Mouse (Mus musculus) midbrain, embryonic 12.5 days (tissue): ENCODE data around the gene Prpf31. TPM values are rescaled to one million over a fixed set of nuclear protein-coding genes. Genes with fewer than 3 reads are reported as not detected.

ENCODE experiments used
- ATAC-seq: fragments of 200-750 bp; cut with Nextera tagmentation; 2 replicates; pipeline ENCODE4 v1.8.0; 2017; ENCODE audit warnings: low read depth, moderate TSS enrichment, moderate library complexity; ENCODE audit not compliant: low FRiP score
- H3K27ac ChIP-seq: fragments of 300-500 bp; sonication (generic); replicated peaks from 2 replicates; pipeline ENCODE4 v1.5.1; 2016; ENCODE audit warnings: mild to moderate bottlenecking
- H3K27me3 ChIP-seq: fragments of 300-500 bp; sonication (generic); 2 replicates; pipeline ENCODE4 v1.6.1; 2016; ENCODE audit warnings: mild to moderate bottlenecking
- H3K36me3 ChIP-seq: fragments of 300-500 bp; sonication (generic); 2 replicates; pipeline ENCODE4 v1.6.1; 2016
- H3K4me1 ChIP-seq: fragments of 300-500 bp; sonication (generic); 2 replicates; pipeline ENCODE4 v1.6.1; 2016
- H3K4me2 ChIP-seq: fragments of 300-500 bp; sonication (generic); replicated peaks from 2 replicates; pipeline ENCODE4 v1.6.1; 2016; ENCODE audit warnings: mild to moderate bottlenecking, moderate library complexity
- H3K4me3 ChIP-seq: fragments of 300-500 bp; sonication (generic); 2 replicates; pipeline ENCODE4 v1.5.1; 2016; ENCODE audit warnings: mild to moderate bottlenecking
- H3K9ac ChIP-seq: fragments of 300-500 bp; sonication (generic); replicated peaks from 2 replicates; pipeline ENCODE4 v1.6.1; 2016; ENCODE audit warnings: mild to moderate bottlenecking, moderate library complexity
- H3K9me3 ChIP-seq: fragments of 300-500 bp; sonication (generic); 2 replicates; pipeline ENCODE4 v1.6.1; 2016; ENCODE audit warnings: mild to moderate bottlenecking
- WGBS: fragments of 180-500 bp; shearing (Covaris S2); methylation state at CpG from one replicate; pipeline ENCODE4 v1.1.7; 2016; 5-methylcytosine and 5-hydroxymethylcytosine counted together
- polyA plus RNA-seq: library from polyadenylated mRNA; unstranded; fragments of >200 nt; fragmentation: Nextera tagmentation; extraction: Ambion mirVana; gene quantifications from 2 replicates; pipeline ENCODE4 v1.2.1, GENCODE M21; 2016

The Prpf31 gene
- polyA plus RNA-seq, 1 experiment from 2014 or later = 131 TPM

DNA sequence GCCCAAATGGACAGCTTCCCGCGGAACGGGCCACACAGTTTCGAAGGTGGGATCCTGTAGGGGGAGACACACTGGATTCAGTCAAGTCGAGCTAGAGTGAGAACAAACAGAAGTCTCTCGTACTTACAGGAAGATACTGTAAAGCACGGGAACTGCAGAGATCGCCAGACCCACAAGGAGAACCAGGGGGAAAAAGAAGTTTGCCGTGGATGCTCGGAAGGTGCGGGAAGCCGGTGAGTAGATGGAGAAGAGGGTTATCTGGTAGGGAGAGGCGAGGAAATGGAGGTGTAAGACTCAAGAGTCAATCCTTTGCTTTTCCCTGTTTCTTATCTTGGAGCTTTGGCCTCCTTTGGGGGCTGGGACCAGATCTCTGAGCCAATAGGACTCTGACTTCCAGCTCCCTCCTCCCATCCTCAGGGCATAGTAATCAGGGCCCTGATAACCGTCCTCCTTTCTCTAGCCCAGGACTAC lies 37.2 kb downstream of the Prpf31 start:
- peaks cover 15% of the 10 kb centered on the region for H3K36me3 ChIP-seq
- H3K9ac ChIP-seq = no peak overlapping the region
- H3K27ac ChIP-seq = no peak overlapping the region
- no peak overlapping the region for H3K4me3 ChIP-seq
- no peaks in the 10 kb centered on the region for H3K27me3 ChIP-seq
- no peaks in the 10 kb centered on the region for H3K9me3 ChIP-seq
- WGBS = 22% methylated on average over 14 of the region's 14 CpGs
- peaks cover 26% of the 10 kb centered on the region for H3K4me1 ChIP-seq
- no peak for ATAC-seq
- H3K4me2 ChIP-seq = no peak overlapping the region

DNA sequence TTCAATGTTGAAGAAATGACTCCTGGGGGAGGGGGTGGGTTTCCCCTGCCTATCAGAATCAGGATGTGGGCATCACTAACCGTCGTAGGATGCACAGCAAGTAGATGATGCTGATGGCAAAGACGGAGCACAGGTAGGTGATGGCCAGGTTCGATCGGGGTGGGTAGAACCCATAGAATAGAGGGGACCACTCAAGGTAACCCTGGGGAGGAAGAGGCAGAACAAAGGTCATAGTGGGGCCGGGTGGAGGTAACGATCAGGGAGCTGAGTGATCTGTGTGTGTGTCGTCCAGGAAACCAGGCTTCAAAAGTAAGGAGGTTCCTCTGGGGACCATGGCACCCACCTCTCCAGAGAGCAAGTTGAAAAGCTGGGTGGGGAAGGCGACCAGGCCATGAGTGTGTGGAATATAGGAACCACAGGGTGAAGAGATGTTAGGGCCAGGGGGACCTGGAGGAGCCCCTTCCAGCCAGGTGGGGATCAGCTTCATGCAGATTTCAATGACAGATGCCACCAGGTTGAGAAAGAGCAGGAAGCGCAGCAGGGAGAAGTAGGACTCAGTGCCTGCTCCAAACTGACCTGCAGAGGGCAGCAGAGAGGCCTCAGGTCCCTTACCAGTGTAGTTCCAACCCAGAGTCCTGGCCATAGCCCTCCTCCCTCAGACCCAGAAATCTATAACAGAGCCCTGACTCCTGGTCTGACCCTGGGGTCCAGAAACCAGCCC lies 44.9 kb downstream of the Prpf31 start:
- Histone ChIP-seq H3K9ac (no peak overlapping the region), H3K4me1 (no peaks in the 10 kb centered on the region), H3K9me3 (no peaks in the 10 kb centered on the region), H3K4me3 (no peak overlapping the region), H3K27me3 (no peaks in the 10 kb centered on the region), H3K27ac (no peak overlapping the region), H3K36me3 (peaks cover 5% of the 10 kb centered on the region; the same call in 1 of the 2 replicates), H3K4me2 (no peak overlapping the region)
- peak; percentile 85 for ATAC-seq
- 75% methylated on average over 10 of the region's 10 CpGs for WGBS

- no peaks in the 10 kb centered on the region for H3K4me1 ChIP-seq
- ATAC-seq = no peak; the same call in 1 of the 2 replicates
Measured at GRCm38 (mm10) chr7:3675228-3675548, 45.4 kb downstream of the Prpf31 start.

GRCm38 (mm10) chr7:3676371-3676770 lies 46.6 kb downstream of the Prpf31 start:
- 89% methylated on average over 12 of the region's 12 CpGs for WGBS
- no peaks in the 10 kb centered on the region for H3K27me3 ChIP-seq
- H3K4me1 ChIP-seq = no peaks in the 10 kb centered on the region

More at GRCm38 (mm10) chr7:3675228-3675548, 45.4 kb downstream of the Prpf31 start:
- Histone ChIP-seq H3K9me3 (no peaks in the 10 kb centered on the region), H3K36me3 (peaks cover 7% of the 10 kb centered on the region; the same call in 1 of the 2 replicates), H3K27ac (no peak overlapping the region), H3K4me2 (no peak overlapping the region), H3K9ac (no peak overlapping the region), H3K4me3 (no peak overlapping the region), H3K27me3 (no peaks in the 10 kb centered on the region)
- whole genome bisulfite sequencing = 73% methylated on average over 3 of the region's 3 CpGs

GRCm38 (mm10) chr7:3677342-3677741 lies 47.6 kb downstream of the Prpf31 start, which contains the start of gene Tmc4:
Gene Tmc4 (minus strand): TSS chr7:3677553.
- Histone ChIP-seq H3K9me3 (no peaks in the 10 kb centered on the region), H3K9ac (no peak within 1 kb of the TSS), H3K27ac (no peak within 1 kb of the TSS), H3K4me3 (no peak within 1 kb of the TSS), H3K4me2 (no peak within 1 kb of the TSS), H3K36me3 (peaks cover 10% of the 10 kb centered on the region; the same call in 1 of the 2 replicates), H3K4me1 (no peaks in the 10 kb centered on the region), H3K27me3 (no peaks in the 10 kb centered on the region)
- WGBS = 55% methylated on average over 9 of the region's 9 CpGs
- no peak for ATAC-seq

More at GRCm38 (mm10) chr7:3676371-3676770, 46.6 kb downstream of the Prpf31 start:
- Histone ChIP-seq H3K27ac (no peak overlapping the region), H3K9ac (no peak overlapping the region), H3K36me3 (peaks cover 10% of the 10 kb centered on the region; the same call in 1 of the 2 replicates), H3K4me2 (no peak overlapping the region), H3K4me3 (no peak overlapping the region), H3K9me3 (no peaks in the 10 kb centered on the region)
- no peak for ATAC-seq

- peaks cover 18% of the 10 kb centered on the region for H3K4me1 ChIP-seq
- peak overlapping the region; percentile 21 for H3K4me2 ChIP-seq
- whole genome bisulfite sequencing = 65% methylated on average over 10 of the region's 10 CpGs
- no peak overlapping the region for H3K4me3 ChIP-seq
- H3K27ac ChIP-seq = peak overlapping the region; percentile 73
- H3K9ac ChIP-seq = no peak overlapping the region
- H3K9me3 ChIP-seq = no peaks in the 10 kb centered on the region
- H3K36me3 ChIP-seq = peaks cover 25% of the 10 kb centered on the region
- no peaks in the 10 kb centered on the region for H3K27me3 ChIP-seq
- ATAC-seq = peak; percentile 78
Measured at GRCm38 (mm10) chr7:3683908-3684550, 54.2 kb downstream of the Prpf31 start.

GRCm38 (mm10) chr7:3684698-3685097 lies 54.9 kb downstream of the Prpf31 start:
- peak overlapping the region; percentile 73 for H3K27ac ChIP-seq
- peaks cover 25% of the 10 kb centered on the region for H3K36me3 ChIP-seq

DNA sequence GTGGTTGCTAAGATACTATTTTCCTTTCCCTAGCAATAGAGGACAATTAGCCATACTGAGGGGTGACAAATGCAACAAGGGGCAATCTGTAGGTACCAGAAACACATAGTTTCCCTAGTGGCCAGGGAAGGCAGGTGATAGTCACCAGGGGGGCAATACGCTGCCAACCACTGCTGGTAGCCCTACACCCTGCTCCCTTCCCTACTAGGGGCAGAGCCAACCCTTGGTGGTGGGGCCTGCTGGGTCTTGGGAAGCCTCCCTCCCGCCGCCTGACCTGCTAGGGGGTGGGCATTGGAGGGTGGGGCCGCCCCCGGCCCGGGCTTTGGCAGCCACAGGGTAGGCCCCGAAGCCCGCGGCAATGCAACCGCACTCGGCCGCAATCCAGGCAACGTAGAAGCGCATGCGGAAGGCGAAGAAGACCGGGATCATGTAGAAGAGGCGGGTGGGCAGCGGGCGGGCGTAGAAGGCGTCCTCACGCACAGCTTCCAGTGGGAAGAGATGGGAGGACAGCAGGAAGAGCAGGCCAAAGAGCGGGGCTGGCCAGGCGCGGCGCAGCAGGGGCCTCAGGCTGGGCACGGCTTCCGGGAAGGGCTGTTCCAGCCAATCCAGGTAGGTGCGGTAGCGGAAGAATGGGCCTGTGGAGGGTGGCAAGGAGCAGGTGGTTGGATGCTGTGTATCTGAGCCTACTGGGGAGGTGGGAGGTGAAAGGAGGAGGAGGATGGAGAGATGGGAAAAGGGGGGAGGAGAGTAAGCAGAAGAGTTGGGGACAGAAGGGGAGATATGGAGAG lies 55.8 kb downstream of the Prpf31 start:
- no peak; the same call in 1 of the 2 replicates for ATAC-seq
- H3K4me1 ChIP-seq = peaks cover 18% of the 10 kb centered on the region
- 85% methylated on average over 31 of the region's 31 CpGs for WGBS
- peak overlapping the region; percentile 24; the same call in 1 of the 2 replicates for H3K9ac ChIP-seq
- H3K36me3 ChIP-seq = peaks cover 21% of the 10 kb centered on the region
- no peaks in the 10 kb centered on the region for H3K27me3 ChIP-seq
- H3K27ac ChIP-seq = peak overlapping the region; percentile 73; the same call in 1 of the 2 replicates
- no peaks in the 10 kb centered on the region for H3K9me3 ChIP-seq
- no peak overlapping the region for H3K4me3 ChIP-seq
- no peak overlapping the region for H3K4me2 ChIP-seq

More at GRCm38 (mm10) chr7:3684698-3685097, 54.9 kb downstream of the Prpf31 start:
- Histone ChIP-seq H3K9ac (no peak overlapping the region), H3K4me1 (peaks cover 18% of the 10 kb centered on the region), H3K4me2 (no peak overlapping the region), H3K27me3 (no peaks in the 10 kb centered on the region), H3K4me3 (no peak overlapping the region), H3K9me3 (no peaks in the 10 kb centered on the region)
- ATAC-seq = peak; percentile 24; the same call in 1 of the 2 replicates
- WGBS = 65% methylated on average over 8 of the region's 8 CpGs

GRCm38 (mm10) chr7:3691919-3692318 lies 62.1 kb downstream of the Prpf31 start:
- peak overlapping the region; percentile 85 for H3K4me2 ChIP-seq
- peaks cover 9% of the 10 kb centered on the region; the same call in 1 of the 2 replicates for H3K36me3 ChIP-seq
- 43% methylated on average over 3 of the region's 3 CpGs for WGBS
- H3K4me3 ChIP-seq = peak overlapping the region; percentile 60
- no peak for ATAC-seq
- H3K27ac ChIP-seq = peak overlapping the region; percentile 91
- H3K27me3 ChIP-seq = no peaks in the 10 kb centered on the region
- peak overlapping the region; percentile 82 for H3K9ac ChIP-seq
- H3K4me1 ChIP-seq = peaks cover 28% of the 10 kb centered on the region
- no peaks in the 10 kb centered on the region for H3K9me3 ChIP-seq
